Mouse (Mus musculus) heart, postnatal 0 days (tissue): ENCODE results near the gene Akna.

ENCODE experiments used
- CTCF ChIP-seq: IDR thresholded peaks from 2 replicates; pipeline ENCODE4 v1.5.1; 2016; ENCODE audit warnings: antibody characterized with exemption, control low read depth, low read depth
- EP300 ChIP-seq: IDR thresholded peaks from 2 replicates; pipeline ENCODE4 v1.6.1; 2016; ENCODE audit warnings: antibody characterized with exemption, low read depth

DNA sequence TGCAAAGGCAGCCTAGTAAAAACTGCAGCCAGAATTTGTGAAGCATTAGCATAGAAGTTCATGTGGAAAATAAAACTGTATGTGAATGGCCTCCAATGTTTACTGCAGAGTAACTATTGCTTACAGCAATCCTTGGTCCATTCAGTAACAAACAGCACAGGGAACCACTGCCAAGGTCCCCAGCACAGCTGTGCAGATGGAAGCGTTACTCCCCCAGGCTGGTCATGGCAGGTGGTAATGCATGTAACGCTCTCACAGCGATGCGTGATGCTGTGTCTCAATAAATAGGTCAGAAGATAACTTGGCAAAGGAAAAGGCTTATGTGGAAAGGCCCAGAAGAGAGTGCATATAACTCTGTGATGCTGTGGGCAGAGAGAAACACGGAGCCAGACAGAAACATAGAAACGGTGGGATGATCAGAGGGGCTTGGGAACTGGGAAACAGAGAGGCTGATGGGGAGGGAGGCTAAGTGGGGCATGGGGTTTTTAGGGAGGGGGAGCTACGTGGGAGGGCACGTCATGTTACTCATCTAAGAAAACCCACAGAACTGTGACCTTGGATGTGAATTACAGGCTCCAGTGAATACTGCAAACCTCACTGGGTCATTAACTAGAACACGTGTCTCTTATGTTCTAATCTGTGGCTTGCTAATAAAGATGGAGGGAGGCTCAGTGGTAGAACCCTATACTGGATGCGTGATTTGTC lies 41.4 kb upstream of the Akna start:
- TF ChIP-seq CTCF (no peak), EP300 (no peak)
